Mouse (Mus musculus) MEL (cell line): Measurements from ENCODE around the gene Il6st. TPM values are rescaled to one million over a fixed set of nuclear protein-coding genes. Genes with fewer than 3 reads are reported as not detected.

Experiments
- DNase-seq: peaks from one replicate; pipeline ENCODE4 v3.0.0; 2011; ENCODE audit warnings: low read depth, low spot score
- H3K27ac ChIP-seq: 2 replicates; pipeline ENCODE4 v1.5.1; 2012; ENCODE audit warnings: low read depth, mild to moderate bottlenecking, control low read depth, low read length, moderate library complexity; ENCODE audit not compliant: control insufficient read depth
- H3K27me3 ChIP-seq, 2 experiments: fragments of 150-350 bp in 1 of 2; sonication (generic) in 1 of 2; 2 replicates each; pipeline ENCODE4 v1.6.1; 2012; ENCODE audit warnings: low read length in 2 of 2, mild to moderate bottlenecking in 2 of 2, improper control_type of control experiment in 1 of 2, moderate library complexity in 1 of 2; ENCODE audit not compliant: insufficient read depth in 2 of 2, control insufficient read depth in 1 of 2
- H3K36me3 ChIP-seq, 2 experiments: 2 replicates each; pipeline ENCODE4 v1.6.1; 2012 to 2014; ENCODE audit warnings: low read length in 2 of 2, improper control_type of control experiment in 1 of 2, inconsistent platforms in 1 of 2, mild to moderate bottlenecking in 1 of 2; ENCODE audit not compliant: insufficient read depth in 2 of 2, control insufficient read depth in 1 of 2
- H3K4me1 ChIP-seq, 2 experiments: fragments of 150-350 bp in 1 of 2; sonication (generic) in 1 of 2; 2 replicates each; pipeline ENCODE4 v1.6.1; 2012; ENCODE audit warnings: low read length in 2 of 2, improper control_type of control experiment in 1 of 2, mild to moderate bottlenecking in 1 of 2; ENCODE audit not compliant: insufficient read depth in 2 of 2, control insufficient read depth in 1 of 2
- H3K4me3 ChIP-seq, 2 experiments: fragments of 150-350 bp in 1 of 2; sonication (generic) in 1 of 2; 2 replicates each; pipeline ENCODE4 v1.5.1; 2012; ENCODE audit warnings: low read depth in 2 of 2, low read length in 2 of 2, mild to moderate bottlenecking in 2 of 2, moderate library complexity in 2 of 2, control low read depth in 1 of 2, improper control_type of control experiment in 1 of 2; ENCODE audit not compliant: control insufficient read depth in 1 of 2, insufficient read depth in 1 of 2
- H3K79me2 ChIP-seq: 2 replicates; pipeline ENCODE4 v1.6.1; 2012; ENCODE audit warnings: mild to moderate bottlenecking, low read length, moderate library complexity; ENCODE audit not compliant: control insufficient read depth, poor library complexity, insufficient read depth
- H3K9ac ChIP-seq: 2 replicates; pipeline ENCODE4 v1.6.1; 2012; ENCODE audit warnings: low read depth, mild to moderate bottlenecking, control low read depth, low read length, moderate library complexity; ENCODE audit not compliant: control insufficient read depth, poor library complexity, severe bottlenecking
- H3K9me3 ChIP-seq: fragments of 150-350 bp; sonication (generic); replicated peaks from 2 replicates; pipeline ENCODE4 v1.6.1; 2012; ENCODE audit warnings: mild to moderate bottlenecking, low read length, improper control_type of control experiment, moderate library complexity; ENCODE audit not compliant: insufficient read depth
- BHLHE40 ChIP-seq: IDR thresholded peaks from 2 replicates; pipeline ENCODE4 v1.6.1; 2012; ENCODE audit warnings: low read depth, mild to moderate bottlenecking, inconsistent platforms, low read length, improper control_type of control experiment, borderline replicate concordance
- CHD1 ChIP-seq: IDR thresholded peaks from 2 replicates; pipeline ENCODE4 v1.6.1; 2012; ENCODE audit warnings: low read depth, mild to moderate bottlenecking, inconsistent platforms, low read length, improper control_type of control experiment
- CHD2 ChIP-seq: IDR thresholded peaks from 2 replicates; pipeline ENCODE4 v1.6.1; 2011; ENCODE audit warnings: low read length, improper control_type of control experiment
- CTCF ChIP-seq, 3 experiments: IDR thresholded peaks in 2 of 3; conservative IDR thresholded peaks in 1 of 3; 2 replicates each; pipeline ENCODE4 v1.5.1; 2011 to 2012; ENCODE audit warnings: low read length in 3 of 3, low read depth in 2 of 3, mild to moderate bottlenecking in 2 of 3, improper control_type of control experiment in 1 of 3, inconsistent platforms in 1 of 3, mixed read lengths in 1 of 3, moderate library complexity in 1 of 3; ENCODE audit not compliant: control insufficient read depth in 1 of 3, insufficient read depth in 1 of 3, poor library complexity in 1 of 3, severe bottlenecking in 1 of 3
- E2F4 ChIP-seq: IDR thresholded peaks from 2 replicates; pipeline ENCODE4 v1.6.1; 2011; ENCODE audit warnings: low read depth, low read length, improper control_type of control experiment, borderline replicate concordance
- ELF1 ChIP-seq: IDR thresholded peaks from 2 replicates; pipeline ENCODE4 v1.6.1; 2014; ENCODE audit warnings: low read depth, mild to moderate bottlenecking, inconsistent platforms, low read length, improper control_type of control experiment, moderate library complexity
- EP300 ChIP-seq, 2 experiments: IDR thresholded peaks; 2 replicates each; pipeline ENCODE4 v1.6.1; 2011; ENCODE audit warnings: improper control_type of control experiment in 2 of 2, low read length in 2 of 2, low read depth in 1 of 2, mild to moderate bottlenecking in 1 of 2
- ETS1 ChIP-seq: IDR thresholded peaks from 2 replicates; pipeline ENCODE4 v1.6.1; 2012; ENCODE audit warnings: low read depth, mild to moderate bottlenecking, inconsistent platforms, low read length, improper control_type of control experiment, moderate library complexity
- GABPA ChIP-seq: IDR thresholded peaks from 2 replicates; pipeline ENCODE4 v1.6.1; 2012; ENCODE audit warnings: low read depth, mild to moderate bottlenecking, inconsistent platforms, low read length, improper control_type of control experiment, moderate library complexity
- GATA1 ChIP-seq: IDR thresholded peaks from 2 replicates; pipeline ENCODE4 v1.6.1; 2011; ENCODE audit warnings: low read depth, low read length, improper control_type of control experiment
- HCFC1 ChIP-seq: IDR thresholded peaks from 2 replicates; pipeline ENCODE4 v1.6.1; 2012; ENCODE audit warnings: low read depth, mild to moderate bottlenecking, inconsistent platforms, low read length, improper control_type of control experiment, moderate library complexity
- JUND ChIP-seq: IDR thresholded peaks from 2 replicates; pipeline ENCODE4 v1.6.1; 2011; ENCODE audit warnings: low read depth, mild to moderate bottlenecking, improper control_type of control experiment, low read length
- KAT2A ChIP-seq: conservative IDR thresholded peaks from 2 replicates; pipeline ENCODE4 v1.6.1; 2012; ENCODE audit warnings: low read depth, low read length, improper control_type of control experiment, inconsistent platforms
- MAFK ChIP-seq: IDR thresholded peaks from 2 replicates; pipeline ENCODE4 v1.6.1; 2011; ENCODE audit warnings: low read depth, mild to moderate bottlenecking, low read length, improper control_type of control experiment, borderline replicate concordance
- MAZ ChIP-seq: IDR thresholded peaks from 2 replicates; pipeline ENCODE4 v1.6.1; 2012; ENCODE audit warnings: low read depth, mild to moderate bottlenecking, inconsistent platforms, low read length, improper control_type of control experiment
- MEF2A ChIP-seq: IDR thresholded peaks from 2 replicates; pipeline ENCODE4 v1.6.1; 2014; ENCODE audit warnings: low read depth, mild to moderate bottlenecking, inconsistent platforms, low read length, improper control_type of control experiment; ENCODE audit not compliant: poor library complexity, insufficient replicate concordance, severe bottlenecking; ENCODE audit errors: extremely low read depth
- MYB ChIP-seq: IDR thresholded peaks from 2 replicates; pipeline ENCODE4 v1.6.1; 2011; ENCODE audit warnings: mild to moderate bottlenecking, low read depth, low read length, improper control_type of control experiment
- NELFE ChIP-seq: IDR thresholded peaks from 2 replicates; pipeline ENCODE4 v1.6.1; 2011; ENCODE audit warnings: low read depth, low read length, improper control_type of control experiment
- NRF1 ChIP-seq: IDR thresholded peaks from 2 replicates; pipeline ENCODE4 v1.6.1; 2014; ENCODE audit warnings: low read depth, mild to moderate bottlenecking, inconsistent platforms, low read length, improper control_type of control experiment, moderate library complexity; ENCODE audit not compliant: poor library complexity, insufficient read depth, severe bottlenecking
- POLR2A ChIP-seq, 2 experiments: IDR thresholded peaks; 2 replicates each; pipeline ENCODE4 v1.6.1; 2011 to 2012; ENCODE audit warnings: low read length in 2 of 2, mild to moderate bottlenecking in 2 of 2, control low read depth in 1 of 2, improper control_type of control experiment in 1 of 2, low read depth in 1 of 2, moderate library complexity in 1 of 2; ENCODE audit not compliant: control insufficient read depth in 1 of 2, insufficient read depth in 1 of 2, poor library complexity in 1 of 2
- POLR2AphosphoS5 ChIP-seq: IDR thresholded peaks from 2 replicates; pipeline ENCODE4 v1.6.1; 2012; ENCODE audit warnings: low read depth, borderline replicate concordance, mild to moderate bottlenecking, inconsistent platforms, low read length, moderate library complexity, mixed read lengths
- RAD21 ChIP-seq: IDR thresholded peaks from 2 replicates; pipeline ENCODE4 v1.6.1; 2011; ENCODE audit warnings: mild to moderate bottlenecking, low read depth, low read length, improper control_type of control experiment
- RCOR1 ChIP-seq: IDR thresholded peaks from 2 replicates; pipeline ENCODE4 v1.6.1; 2012; ENCODE audit warnings: low read depth, mild to moderate bottlenecking, inconsistent platforms, low read length, improper control_type of control experiment
- SIN3A ChIP-seq: IDR thresholded peaks from 2 replicates; pipeline ENCODE4 v1.6.1; 2012; ENCODE audit warnings: low read length, improper control_type of control experiment, inconsistent platforms
- SMC3 ChIP-seq: IDR thresholded peaks from 2 replicates; pipeline ENCODE4 v1.6.1; 2011; ENCODE audit warnings: low read depth, low read length, improper control_type of control experiment
- TAL1 ChIP-seq: IDR thresholded peaks from 2 replicates; pipeline ENCODE4 v1.6.1; 2012; ENCODE audit warnings: mild to moderate bottlenecking, inconsistent platforms, low read length, moderate library complexity, mixed read lengths
- TBP ChIP-seq: IDR thresholded peaks from 2 replicates; pipeline ENCODE4 v1.8.0; 2011; ENCODE audit warnings: low read depth, low read length, improper control_type of control experiment
- USF1 ChIP-seq: IDR thresholded peaks from 2 replicates; pipeline ENCODE4 v1.6.1; 2014; ENCODE audit warnings: low read depth, mild to moderate bottlenecking, inconsistent platforms, low read length, improper control_type of control experiment, moderate library complexity
- ZC3H11A ChIP-seq: IDR thresholded peaks from 2 replicates; pipeline ENCODE4 v1.6.1; 2012; ENCODE audit warnings: low read depth, mild to moderate bottlenecking, inconsistent platforms, low read length, improper control_type of control experiment
- ZKSCAN1 ChIP-seq: IDR thresholded peaks from 2 replicates; pipeline ENCODE4 v1.6.1; 2012; ENCODE audit warnings: low read depth, mild to moderate bottlenecking, inconsistent platforms, low read length, improper control_type of control experiment, moderate library complexity
- ZNF384 ChIP-seq: IDR thresholded peaks from 2 replicates; pipeline ENCODE4 v1.6.1; 2012; ENCODE audit warnings: low read depth, mild to moderate bottlenecking, inconsistent platforms, low read length, improper control_type of control experiment
- polyA plus RNA-seq, 2 experiments: library from polyadenylated mRNA; stranded (reverse) in 1 of 2; unstranded in 1 of 2; fragments of >175 nt in 1 of 2; fragments of >200 nt in 1 of 2; gene quantifications; 2 replicates each; pipeline versions ENCODE4 v1.2.1 to v1.2.4; 2012; ENCODE audit warnings: low replicate concordance in 2 of 2, low read depth in 1 of 2; ENCODE audit not compliant: insufficient read length in 2 of 2, insufficient read depth in 1 of 2, missing spikeins in 1 of 2
- total RNA-seq: library from RNA; depleted of rRNA; stranded (reverse); fragments of 300-350 nt; gene quantifications from 2 replicates; pipeline ENCODE4 v1.2.3, GENCODE M21; 2012

Gene Il6st
- total and polyA plus RNA-seq, 3 experiments = 1.7 to 3.7 TPM; not detected in 1

GRCm38 (mm10) chr13:112540616-112541015 is 76.7 kb downstream of the Il6st start:
- TF ChIP-seq E2F4 (no peak), NELFE (no peak), RCOR1 (no peak), GABPA (no peak), SMC3 (no peak), ZKSCAN1 (no peak), TAL1 (no peak), JUND (no peak), ZNF384 (no peak), POLR2A (IDR thresholded peaks at IDR 0.05; ENCODE audit: control insufficient read depth in 1 of 2, insufficient read depth in 1 of 2, low read depth in 1 of 2, low read length in 2 of 2, poor library complexity in 1 of 2) (no peak), USF1 (no peak), MAFK (no peak)
- TF ChIP-seq, all 39 proteins: peak for 0
- Histone ChIP-seq H3K27me3 (no peaks in the 10 kb centered on the region), H3K36me3 (peaks cover 0 to 17% of the 10 kb centered on the region in 2 experiments; a peak in 2 of 4 replicates), H3K9me3 (no peaks in the 10 kb centered on the region), H3K9ac (no peak overlapping the region), H3K4me3 (peak overlapping the region in 1 of 2 experiments; percentile 16; a peak in 1 of 4 replicates), H3K79me2 (no peaks in the 10 kb centered on the region), H3K27ac (no peak overlapping the region), H3K4me1 (peaks cover 23 to 26% of the 10 kb centered on the region in 2 experiments)
- DNase-seq = no peak

- Histone ChIP-seq H3K9ac (no peak overlapping the region), H3K4me3 (peak overlapping the region; percentile 9 to 16; a peak in 3 of 4 replicates), H3K36me3 (peaks cover 0 to 17% of the 10 kb centered on the region in 2 experiments; a peak in 2 of 4 replicates), H3K27me3 (no peaks in the 10 kb centered on the region), H3K9me3 (no peaks in the 10 kb centered on the region), H3K4me1 (peaks cover 23 to 26% of the 10 kb centered on the region in 2 experiments), H3K79me2 (no peaks in the 10 kb centered on the region), H3K27ac (no peak overlapping the region)
- peak; percentile 67 for DNase-seq
- TF ChIP-seq MEF2A (no peak), EP300 (IDR thresholded peaks at IDR 0.05; ENCODE audit: low read depth in 1 of 2, low read length in 2 of 2) (peak; percentile 68 to 72), BHLHE40 (peak; percentile 35; the same call in 1 of the 2 replicates), MAZ (no peak), POLR2AphosphoS5 (no peak), ELF1 (no peak), MYB (no peak), MAFK (no peak), SIN3A (no peak), TBP (no peak), NRF1 (no peak), HCFC1 (no peak), RAD21 (no peak), ETS1 (peak; percentile 77), CTCF (IDR thresholded peaks at IDR 0.05 in 2 of 3, conservative IDR thresholded peaks at IDR 0.05 in 1 of 3; ENCODE audit: control insufficient read depth in 1 of 3, insufficient read depth in 1 of 3, low read depth in 2 of 3, low read length in 3 of 3, poor library complexity in 1 of 3, severe bottlenecking in 1 of 3) (no peak), ZKSCAN1 (no peak), KAT2A (no peak), NELFE (peak; percentile 22; the same call in 1 of the 2 replicates), GATA1 (peak; percentile 61), CHD1 (no peak), CHD2 (no peak; the same call in 1 of the 2 replicates), ZC3H11A (no peak)
Observed at GRCm38 (mm10) chr13:112541223-112541975, 77.5 kb downstream of the Il6st start.
